Mouse (Mus musculus) lung, embryonic 14.5 days (tissue): ENCODE results near the gene Astn2. TPM values are rescaled to one million over a fixed set of nuclear protein-coding genes. Genes with fewer than 3 reads are reported as not detected.
A peak's percentile ranks its signal among the peaks of the same experiment; 100 is the strongest.

Experiments used
- ATAC-seq: fragments of 200-750 bp; cut with Nextera tagmentation; 2 replicates; pipeline ENCODE4 v1.8.0; 2017; ENCODE audit warnings: mild to moderate bottlenecking, moderate TSS enrichment, moderate library complexity; ENCODE audit not compliant: insufficient read depth
- DNase-seq: peaks from one replicate; pipeline ENCODE4 v3.0.0-alpha.2; 2015
- H3K27ac ChIP-seq: fragments of 300-500 bp; sonication (generic); 2 replicates; pipeline ENCODE4 v1.5.1; 2014; ENCODE audit warnings: low read depth, mild to moderate bottlenecking, moderate library complexity
- H3K27me3 ChIP-seq: fragments of 300-500 bp; sonication (generic); 2 replicates; pipeline ENCODE4 v1.6.1; 2014; ENCODE audit warnings: low read length, control low read depth; ENCODE audit not compliant: insufficient read depth
- H3K36me3 ChIP-seq: fragments of 300-500 bp; sonication (generic); 2 replicates; pipeline ENCODE4 v1.6.1; 2014; ENCODE audit warnings: control low read depth; ENCODE audit not compliant: insufficient read depth
- H3K4me1 ChIP-seq: fragments of 300-500 bp; sonication (generic); 2 replicates; pipeline ENCODE4 v1.6.1; 2014; ENCODE audit warnings: antibody characterized with exemption, control low read depth; ENCODE audit not compliant: insufficient read depth
- H3K4me2 ChIP-seq: fragments of 300-500 bp; sonication (generic); 2 replicates; pipeline ENCODE4 v1.6.1; 2014; ENCODE audit warnings: mild to moderate bottlenecking
- H3K4me3 ChIP-seq: fragments of 300-500 bp; sonication (generic); 2 replicates; pipeline ENCODE4 v1.5.1; 2014; ENCODE audit warnings: low read depth, low read length
- H3K9ac ChIP-seq: fragments of 300-500 bp; sonication (generic); 2 replicates; pipeline ENCODE4 v1.6.1; 2014
- H3K9me3 ChIP-seq: fragments of 300-500 bp; sonication (generic); 2 replicates; pipeline ENCODE4 v1.6.1; 2016; ENCODE audit warnings: low read depth, low read length, control low read depth
- CTCF ChIP-seq: IDR thresholded peaks from 2 replicates; pipeline ENCODE4 v1.5.1; 2016; ENCODE audit warnings: antibody characterized with exemption, low read depth
- WGBS: fragments of 180-500 bp; shearing (Covaris S2); extraction: QIAGEN DNeasy Blood & Tissue Kit; methylation state at CpG from one replicate; pipeline ENCODE4 v1.1.7; 2014; 5-methylcytosine and 5-hydroxymethylcytosine counted together
- polyA plus RNA-seq: library from polyadenylated mRNA; unstranded; fragments of >200 nt; fragmentation: Nextera tagmentation; extraction: Ambion mirVana; gene quantifications from 2 replicates; pipeline ENCODE4 v1.2.1, GENCODE M21; 2014

Gene Astn2
- polyA plus RNA-seq, 1 experiment from 2014 or later: 1.1 TPM

GRCm38 (mm10) chr4:65423068-65423625 is 981.3 kb downstream of the Astn2 start:
- Histone ChIP-seq H3K4me1 (peaks cover 14% of the 10 kb centered on the region), H3K9me3 (no peaks in the 10 kb centered on the region), H3K9ac (no peak overlapping the region), H3K27me3 (no peaks in the 10 kb centered on the region), H3K36me3 (no peaks in the 10 kb centered on the region), H3K4me3 (no peak overlapping the region), H3K4me2 (no peak overlapping the region), H3K27ac (no peak overlapping the region)
- TF ChIP-seq CTCF: no peak
- 74% methylated on average over 3 of the region's 3 CpGs for WGBS
- ATAC-seq: no peak
- no peak for DNase-seq

GRCm38 (mm10) chr4:65421272-65421671 is 983.1 kb downstream of the Astn2 start:
- peak; percentile 28; the same call in 1 of the 2 replicates for ATAC-seq
- no peaks in the 10 kb centered on the region for H3K36me3 ChIP-seq
- peaks cover 14% of the 10 kb centered on the region for H3K4me1 ChIP-seq
- WGBS: 47% methylated on average over 2 of the region's 2 CpGs
- H3K9ac ChIP-seq: no peak overlapping the region
- TF ChIP-seq CTCF: no peak
- H3K4me2 ChIP-seq: no peak overlapping the region
- H3K4me3 ChIP-seq: no peak overlapping the region
- no peaks in the 10 kb centered on the region for H3K27me3 ChIP-seq
- peak overlapping the region; percentile 65 for H3K27ac ChIP-seq
- H3K9me3 ChIP-seq: no peaks in the 10 kb centered on the region
- no peak for DNase-seq

GRCm38 (mm10) chr4:65420511-65420931 is 983.9 kb downstream of the Astn2 start:
- ATAC-seq (peak; percentile 94), DNase-seq (peak; percentile 92)
- Histone ChIP-seq H3K27ac (peak overlapping the region; percentile 55; the same call in 1 of the 2 replicates), H3K9ac (no peak overlapping the region), H3K9me3 (no peaks in the 10 kb centered on the region), H3K36me3 (no peaks in the 10 kb centered on the region), H3K4me1 (peaks cover 14% of the 10 kb centered on the region), H3K27me3 (no peaks in the 10 kb centered on the region), H3K4me3 (no peak overlapping the region), H3K4me2 (no peak overlapping the region)
- WGBS: 4% methylated on average over 3 of the region's 3 CpGs
- no peak for TF ChIP-seq CTCF

GRCm38 (mm10) chr4:65415507-65415906 is 988.9 kb downstream of the Astn2 start:
- Histone ChIP-seq H3K9ac (no peak overlapping the region), H3K36me3 (no peaks in the 10 kb centered on the region), H3K27me3 (no peaks in the 10 kb centered on the region), H3K4me2 (no peak overlapping the region), H3K4me1 (peaks cover 5% of the 10 kb centered on the region; the same call in 1 of the 2 replicates), H3K4me3 (no peak overlapping the region), H3K27ac (no peak overlapping the region), H3K9me3 (no peaks in the 10 kb centered on the region)
- ATAC-seq (no peak), DNase-seq (no peak)
- TF ChIP-seq CTCF: no peak
- WGBS: 45% methylated on average over 4 of the region's 4 CpGs

GRCm38 (mm10) chr4:65402836-65403634 is 1001.4 kb downstream of the Astn2 start:
- Histone ChIP-seq H3K27me3 (no peaks in the 10 kb centered on the region), H3K27ac (0 out of 2 replicates have a peak overlapping the region, but pooled peaks have one; percentile 9), H3K4me1 (no peaks in the 10 kb centered on the region), H3K9ac (no peak overlapping the region), H3K36me3 (no peaks in the 10 kb centered on the region), H3K9me3 (no peaks in the 10 kb centered on the region), H3K4me3 (no peak overlapping the region), H3K4me2 (no peak overlapping the region)
- 49% methylated on average over 6 of the region's 6 CpGs for WGBS
- peak; percentile 79 for DNase-seq
- TF ChIP-seq CTCF: no peak
- peak; percentile 94 for ATAC-seq

DNA sequence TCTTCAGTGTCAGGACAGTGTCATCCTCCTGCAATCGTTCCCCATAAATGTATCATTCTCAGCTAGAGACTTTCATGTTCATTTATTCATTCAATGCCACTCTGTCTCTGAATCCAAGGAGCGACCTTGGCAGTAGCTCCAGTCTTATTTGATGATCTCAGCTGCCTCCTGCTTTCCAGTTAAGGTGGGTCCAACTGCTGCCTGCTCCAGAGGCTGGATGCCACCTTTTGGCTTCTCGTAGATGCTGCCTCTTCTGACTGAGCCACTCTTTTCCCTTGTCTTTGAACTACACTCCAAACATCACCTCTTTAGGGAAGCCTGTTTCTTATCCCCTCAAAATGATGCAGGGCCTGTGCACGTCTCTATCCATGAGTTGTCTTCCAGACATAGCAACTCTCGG is 1002.1 kb downstream of the Astn2 start:
- WGBS: 80% methylated on average over 5 of the region's 5 CpGs
- H3K4me1 ChIP-seq: no peaks in the 10 kb centered on the region
- no peak overlapping the region for H3K4me3 ChIP-seq
- DNase-seq (no peak), ATAC-seq (no peak)
- H3K9me3 ChIP-seq: no peaks in the 10 kb centered on the region
- H3K9ac ChIP-seq: no peak overlapping the region
- no peak overlapping the region for H3K27ac ChIP-seq
- TF ChIP-seq CTCF: no peak
- H3K27me3 ChIP-seq: no peaks in the 10 kb centered on the region
- no peaks in the 10 kb centered on the region for H3K36me3 ChIP-seq
- H3K4me2 ChIP-seq: no peak overlapping the region

- 80% methylated on average over 4 of the region's 4 CpGs for WGBS
- no peak overlapping the region for H3K27ac ChIP-seq
- no peaks in the 10 kb centered on the region for H3K9me3 ChIP-seq
- no peaks in the 10 kb centered on the region for H3K4me1 ChIP-seq
- H3K9ac ChIP-seq: no peak overlapping the region
- no peak for ATAC-seq
- H3K4me3 ChIP-seq: no peak overlapping the region
- no peak overlapping the region for H3K4me2 ChIP-seq
- no peaks in the 10 kb centered on the region for H3K36me3 ChIP-seq
- TF ChIP-seq CTCF: no peak
- no peak for DNase-seq
- no peaks in the 10 kb centered on the region for H3K27me3 ChIP-seq
Measured at GRCm38 (mm10) chr4:65399457-65399856, 1005.0 kb downstream of the Astn2 start.
